Mouse (Mus musculus): ENCODE results near the gene Trap1. TPM values are rescaled to one million over a fixed set of nuclear protein-coding genes. Genes with fewer than 3 reads are reported as not detected.

The Trap1 gene
- total RNA-seq, 2 experiments from 2014 or later, result 161 to 173 TPM

Small RNAs within 50 kb of the gene (microRNA-seq; reads per million reads assigned to microRNA genes)
- 0 reads per million in 2 experiments for gene Gm23413

Other genes starting within 250 kb of the Trap1 start
- not detected for gene Olfr15, start 246.9 kb downstream of the Trap1 start, total RNA-seq (2021)
- gene Zfp174, start 230.6 kb downstream of the Trap1 start, total RNA-seq (2021), result 1 to 10 TPM; 1.3 to 1.4 TPM
- gene Naa60, start 205.5 kb downstream of the Trap1 start, total RNA-seq (2021), result 10 to 100 TPM; 57.6 to 61.7 TPM
- gene Zfp597, start 193.3 kb downstream of the Trap1 start, total RNA-seq (2021), result 10 to 100 TPM; 10.9 to 13.5 TPM
- not detected for gene Gm20695, start 193.2 kb downstream of the Trap1 start, total RNA-seq (2021)
- 1 to 10 TPM; 3.8 to 3.9 TPM for gene 1700037C18Rik, start 169.1 kb downstream of the Trap1 start, total RNA-seq (2021)
- 10 to 100 TPM in 1 of 2 experiments, 1 to 10 TPM in 1; 9.6 to 10.3 TPM for gene Cluap1, start 169.0 kb downstream of the Trap1 start, total RNA-seq (2021)
- gene Nlrc3, start 101.2 kb downstream of the Trap1 start, total RNA-seq (2021), result 1 to 10 TPM; 2.7 to 3.1 TPM
- gene Slx4, start 74.1 kb downstream of the Trap1 start, total RNA-seq (2021), result 10 to 100 TPM; 10.8 to 14.6 TPM
- not detected for gene Dnase1, start 40.9 kb downstream of the Trap1 start, total RNA-seq (2021)
- gene Crebbp, start 136.2 kb upstream of the Trap1 start, total RNA-seq (2021), result 10 to 100 TPM; 43.6 to 51.8 TPM